Mouse (Mus musculus): ENCODE measurements around the gene Mvb12b. TPM values are rescaled to one million over a fixed set of nuclear protein-coding genes. Genes with fewer than 3 reads are reported as not detected.

Mvb12b gene
- polyA plus RNA-seq, 1 experiment: 26.2 TPM

- H3K4me1 ChIP-seq (ENCODE audit: control insufficient read depth, insufficient read depth, low read length): no peaks in the 10 kb centered on the region; the same call in 1 of the 2 replicates
- TF ChIP-seq POLR2A (IDR thresholded peaks at IDR 0.05; ENCODE audit: low read depth, low read length) (0 out of 2 replicates have a peak, but pooled peaks have one; percentile 11), CTCF (IDR thresholded peaks at IDR 0.05; ENCODE audit: borderline replicate concordance, insufficient read depth, low read length) (no peak)
- no peak overlapping the region for H3K27ac ChIP-seq (ENCODE audit: insufficient read depth, low read length)
- no peak overlapping the region for H3K4me3 ChIP-seq (ENCODE audit: insufficient read depth, low read length)
These were observed 297 bp upstream of the Mvb12b start for GRCm38 (mm10) chr2:33888100-33888385.

GRCm38 (mm10) chr2:33886386-33887327 is 1.1 kb downstream of the Mvb12b start:
- H3K27ac ChIP-seq (ENCODE audit: insufficient read depth, low read length): no peak overlapping the region
- no peak for TF ChIP-seq POLR2A (IDR thresholded peaks at IDR 0.05; ENCODE audit: low read depth, low read length)
- TF ChIP-seq CTCF (IDR thresholded peaks at IDR 0.05; ENCODE audit: borderline replicate concordance, insufficient read depth, low read length): no peak
- H3K4me1 ChIP-seq (ENCODE audit: control insufficient read depth, insufficient read depth, low read length): no peaks in the 10 kb centered on the region; the same call in 1 of the 2 replicates

GRCm38 (mm10) chr2:33885264-33885651 is 2.5 kb downstream of the Mvb12b start:
- Histone ChIP-seq H3K4me3 (ENCODE audit: insufficient read depth, low read length) (no peak overlapping the region), H3K27ac (ENCODE audit: insufficient read depth, low read length) (no peak overlapping the region), H3K4me1 (ENCODE audit: control insufficient read depth, insufficient read depth, low read length) (no peaks in the 10 kb centered on the region; the same call in 1 of the 2 replicates)
- TF ChIP-seq CTCF (IDR thresholded peaks at IDR 0.05; ENCODE audit: borderline replicate concordance, insufficient read depth, low read length): no peak
- no peak for TF ChIP-seq POLR2A (IDR thresholded peaks at IDR 0.05; ENCODE audit: low read depth, low read length)

More at GRCm38 (mm10) chr2:33886386-33887327, 1.1 kb downstream of the Mvb12b start:
- H3K4me3 ChIP-seq (ENCODE audit: insufficient read depth, low read length): peak overlapping the region; percentile 54

- H3K4me3 ChIP-seq (ENCODE audit: insufficient read depth, low read length): no peak overlapping the region
- TF ChIP-seq CTCF (IDR thresholded peaks at IDR 0.05; ENCODE audit: borderline replicate concordance, insufficient read depth, low read length): no peak
- no peak for TF ChIP-seq POLR2A (IDR thresholded peaks at IDR 0.05; ENCODE audit: low read depth, low read length)
- no peaks in the 10 kb centered on the region; the same call in 1 of the 2 replicates for H3K4me1 ChIP-seq (ENCODE audit: control insufficient read depth, insufficient read depth, low read length)
- no peak overlapping the region for H3K27ac ChIP-seq (ENCODE audit: insufficient read depth, low read length)
These were observed 3.0 kb downstream of the Mvb12b start for GRCm38 (mm10) chr2:33884623-33885263.

- Histone ChIP-seq H3K27ac (ENCODE audit: insufficient read depth, low read length) (no peak overlapping the region), H3K4me3 (ENCODE audit: insufficient read depth, low read length) (no peak overlapping the region), H3K4me1 (ENCODE audit: control insufficient read depth, insufficient read depth, low read length) (no peaks in the 10 kb centered on the region)
- TF ChIP-seq CTCF (IDR thresholded peaks at IDR 0.05; ENCODE audit: borderline replicate concordance, insufficient read depth, low read length): no peak
- TF ChIP-seq POLR2A (IDR thresholded peaks at IDR 0.05; ENCODE audit: low read depth, low read length): no peak
These were observed 8.5 kb downstream of the Mvb12b start for GRCm38 (mm10) chr2:33879223-33879622.

- Histone ChIP-seq H3K4me1 (ENCODE audit: control insufficient read depth, insufficient read depth, low read length) (no peaks in the 10 kb centered on the region), H3K4me3 (ENCODE audit: insufficient read depth, low read length) (no peak overlapping the region), H3K27ac (ENCODE audit: insufficient read depth, low read length) (no peak overlapping the region)
- TF ChIP-seq POLR2A (IDR thresholded peaks at IDR 0.05; ENCODE audit: low read depth, low read length) (no peak), CTCF (IDR thresholded peaks at IDR 0.05; ENCODE audit: borderline replicate concordance, insufficient read depth, low read length) (no peak)
These were observed 9.3 kb downstream of the Mvb12b start for GRCm38 (mm10) chr2:33878437-33878836.

GRCm38 (mm10) chr2:33877663-33878360 is 9.9 kb downstream of the Mvb12b start:
- Histone ChIP-seq H3K4me1 (ENCODE audit: control insufficient read depth, insufficient read depth, low read length) (no peaks in the 10 kb centered on the region), H3K27ac (ENCODE audit: insufficient read depth, low read length) (no peak overlapping the region), H3K4me3 (ENCODE audit: insufficient read depth, low read length) (no peak overlapping the region)
- TF ChIP-seq CTCF (IDR thresholded peaks at IDR 0.05; ENCODE audit: borderline replicate concordance, insufficient read depth, low read length) (no peak), POLR2A (IDR thresholded peaks at IDR 0.05; ENCODE audit: low read depth, low read length) (no peak)

GRCm38 (mm10) chr2:33876529-33877290 is 11.0 kb downstream of the Mvb12b start:
- Histone ChIP-seq H3K4me1 (ENCODE audit: control insufficient read depth, insufficient read depth, low read length) (no peaks in the 10 kb centered on the region), H3K27ac (ENCODE audit: insufficient read depth, low read length) (no peak overlapping the region), H3K4me3 (ENCODE audit: insufficient read depth, low read length) (no peak overlapping the region)
- TF ChIP-seq CTCF (IDR thresholded peaks at IDR 0.05; ENCODE audit: borderline replicate concordance, insufficient read depth, low read length) (no peak), POLR2A (IDR thresholded peaks at IDR 0.05; ENCODE audit: low read depth, low read length) (no peak)

GRCm38 (mm10) chr2:33875594-33875993 is 12.2 kb downstream of the Mvb12b start:
- Histone ChIP-seq H3K27ac (ENCODE audit: insufficient read depth, low read length) (no peak overlapping the region), H3K4me1 (ENCODE audit: control insufficient read depth, insufficient read depth, low read length) (no peaks in the 10 kb centered on the region), H3K4me3 (ENCODE audit: insufficient read depth, low read length) (no peak overlapping the region)
- no peak for TF ChIP-seq CTCF (IDR thresholded peaks at IDR 0.05; ENCODE audit: borderline replicate concordance, insufficient read depth, low read length)
- TF ChIP-seq POLR2A (IDR thresholded peaks at IDR 0.05; ENCODE audit: low read depth, low read length): no peak
